ENCODE assay signal across 8 mouse cellular contexts in the genomic region with DNA sequence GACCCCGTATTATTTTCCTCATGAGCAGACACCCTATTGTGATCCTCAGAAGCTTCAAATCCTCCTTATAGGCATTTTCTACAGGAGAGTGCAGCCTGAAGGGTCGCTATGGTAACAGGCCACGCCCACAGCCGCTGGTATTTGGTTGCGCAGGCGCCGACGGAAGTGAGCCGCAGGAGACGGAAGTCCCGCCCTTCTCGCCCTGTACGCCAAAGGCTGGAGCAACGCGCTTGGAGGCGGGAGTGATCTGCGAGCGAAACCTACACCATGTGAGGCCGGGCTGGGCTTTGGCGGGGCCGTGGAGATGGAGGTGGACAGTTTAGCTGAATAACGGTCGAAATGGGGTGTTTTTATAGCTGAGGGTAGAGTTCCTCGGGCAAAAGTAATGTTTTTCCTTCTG. TPM values are rescaled to one million over a fixed set of nuclear protein-coding genes. Genes with fewer than 3 reads are reported as not detected.
DNase-seq lines count a peak whose midpoint lies in the region; ATAC-seq lines count a peak whose summit lies in the region.

Gene Snrpd2 (plus strand): TSS at position 97 of the 400 bp plus-strand sequence.

- H3K9me3 ChIP-seq in hindbrain, embryonic 15.5 days, result no peaks in the 10 kb centered on the region

- H3K9ac ChIP-seq in hindbrain, embryonic 15.5 days, result peak within 1 kb of the TSS; percentile 68

- peak; percentile 93 for ATAC-seq in hindbrain, embryonic 15.5 days (ENCODE audit: low FRiP score, low read depth)

- no peaks in the 10 kb centered on the region for H3K27me3 ChIP-seq in hindbrain, embryonic 15.5 days

- H3K79me2 ChIP-seq in macrophage (ENCODE audit: inconsistent target), result peaks cover 16% of the 10 kb centered on the region

- DNase-seq in T-cell, adult 2 months (ENCODE audit: low spot score), result peak; percentile 91
- peak; percentile 97 to 99 for DNase-seq in cerebellum, postnatal 36 days
- DNase-seq in frontal cortex, postnatal 36 days (ENCODE audit: low spot score in 2 of 2), result peak; percentile 95 to 96
- peak; percentile 97 for DNase-seq in left cerebral cortex, adult 18-20 months (ENCODE audit: low spot score in 2 of 2)
- DNase-seq in right cerebral cortex, adult 18-20 months, result peak; percentile 95
- peak; percentile 93 for DNase-seq in urinary bladder, postnatal 10 days (ENCODE audit: low spot score)

- WGBS in hindbrain, embryonic 15.5 days, result under 1% methylated on average over 24 of the region's 24 CpGs
- WGBS in macrophage (ENCODE audit: missing documents), result under 1% methylated on average over 24 of the region's 24 CpGs

- peak within 1 kb of the TSS; percentile 86 for H3K27ac ChIP-seq in hindbrain, embryonic 15.5 days (replicated peaks)
- H3K27ac ChIP-seq in macrophage, result peak within 1 kb of the TSS; percentile 45

- H3K4me1 ChIP-seq in hindbrain, embryonic 15.5 days (replicated peaks), result peaks cover 28% of the 10 kb centered on the region

- H3K36me3 ChIP-seq in hindbrain, embryonic 15.5 days, result peaks cover 27% of the 10 kb centered on the region
- H3K36me3 ChIP-seq in macrophage (ENCODE audit: inconsistent target), result peaks cover 13% of the 10 kb centered on the region; the same call in 1 of the 2 replicates

- peak within 1 kb of the TSS; percentile 62 for H3K4me3 ChIP-seq in hindbrain, embryonic 15.5 days
- H3K4me3 ChIP-seq in macrophage (ENCODE audit: inconsistent target), result peak within 1 kb of the TSS; percentile 96

- H3K4me2 ChIP-seq in hindbrain, embryonic 15.5 days, result peak within 1 kb of the TSS; percentile 86

RNA-seq across cellular contexts. Expression of gene Snrpd2, which starts in this region (rescaled TPM):
- 116 and 118 TPM in 2 replicates for polyA plus RNA-seq in hindbrain, embryonic 15.5 days (2015; fragmentation: Nextera tagmentation; extraction: Ambion mirVana)
- 10 to 100 TPM; 73.9 to 78.5 TPM for total RNA-seq in left cerebral cortex, adult 18-20 months (2021)
- 10 to 100 TPM in 17 of 26 experiments, 1 to 10 TPM in 9; 3.7 to 20.5 (median 13.4) TPM for total RNA-seq in macrophage (2018; cell fraction: chromatin; rRNA removed)
- total RNA-seq in macrophage (2018; cell fraction: cytosol; rRNA removed), result 10 to 100 TPM; 22.0 to 38.9 (median 26.8) TPM
- total RNA-seq in macrophage (2018; cell fraction: nucleus; rRNA removed), result 10 to 100 TPM in 15 of 26 experiments, 1 to 10 TPM in 11; 4.7 to 19.8 (median 12.6) TPM
- 19.9 to 46.5 TPM (median 29.5 TPM) in 3 replicates for polyA plus RNA-seq in macrophage (2018)

Comparison
In these comparisons a context has a peak if more than half of its experiments do, and no peak if none do; other contexts are left out.
1. Peak in every context shown above with its lines: DNase-seq, ATAC-seq, H3K4me3 ChIP-seq and H3K27ac ChIP-seq.